Mouse (Mus musculus): ENCODE measurements around the gene Olfr1417. TPM values are rescaled to one million over a fixed set of nuclear protein-coding genes. Genes with fewer than 3 reads are reported as not detected.

Gene Olfr1417
- polyA plus RNA-seq, 1 experiment from 2014 or later: not detected

GRCm38 (mm10) chr19:11807822-11808221 is 31.2 kb downstream of the Olfr1417 start:
- WGBS: 73% methylated on average over 6 of the region's 6 CpGs
- no peak overlapping the region for H3K4me2 ChIP-seq (replicated peaks)
- H3K9ac ChIP-seq: no peak overlapping the region
- no peaks in the 10 kb centered on the region for H3K9me3 ChIP-seq
- no peak overlapping the region for H3K4me3 ChIP-seq (replicated peaks)
- no peaks in the 10 kb centered on the region for H3K36me3 ChIP-seq
- no peaks in the 10 kb centered on the region for H3K4me1 ChIP-seq (replicated peaks)
- no peak for ATAC-seq
- no peak overlapping the region for H3K27ac ChIP-seq
- no peaks in the 10 kb centered on the region for H3K27me3 ChIP-seq (replicated peaks)

GRCm38 (mm10) chr19:11807251-11807650 is 31.8 kb downstream of the Olfr1417 start:
- no peak overlapping the region for H3K27ac ChIP-seq
- H3K4me3 ChIP-seq (replicated peaks): no peak overlapping the region
- no peak for ATAC-seq
- no peaks in the 10 kb centered on the region for H3K9me3 ChIP-seq
- H3K4me2 ChIP-seq (replicated peaks): no peak overlapping the region
- H3K4me1 ChIP-seq (replicated peaks): no peaks in the 10 kb centered on the region
- H3K9ac ChIP-seq: no peak overlapping the region
- no peaks in the 10 kb centered on the region for H3K36me3 ChIP-seq
- 53% methylated on average over 2 of the region's 2 CpGs for WGBS
- no peaks in the 10 kb centered on the region for H3K27me3 ChIP-seq (replicated peaks)

- no peak overlapping the region for H3K4me3 ChIP-seq (replicated peaks)
- H3K9me3 ChIP-seq: no peaks in the 10 kb centered on the region
- 35% methylated on average over 1 of the region's 1 CpGs for WGBS
- H3K9ac ChIP-seq: no peak overlapping the region
- no peaks in the 10 kb centered on the region for H3K4me1 ChIP-seq (replicated peaks)
- no peak overlapping the region for H3K4me2 ChIP-seq (replicated peaks)
- H3K27ac ChIP-seq: no peak overlapping the region
- ATAC-seq: no peak
- no peaks in the 10 kb centered on the region for H3K27me3 ChIP-seq (replicated peaks)
- H3K36me3 ChIP-seq: no peaks in the 10 kb centered on the region
Measured at GRCm38 (mm10) chr19:11804423-11804822, 34.6 kb downstream of the Olfr1417 start.

GRCm38 (mm10) chr19:11800531-11801315 is 38.3 kb downstream of the Olfr1417 start:
- H3K9ac ChIP-seq: no peak overlapping the region
- no peaks in the 10 kb centered on the region for H3K27me3 ChIP-seq (replicated peaks)
- H3K9me3 ChIP-seq: no peaks in the 10 kb centered on the region
- ATAC-seq: no peak
- no peaks in the 10 kb centered on the region for H3K4me1 ChIP-seq (replicated peaks)
- H3K36me3 ChIP-seq: no peaks in the 10 kb centered on the region
- no peak overlapping the region for H3K27ac ChIP-seq
- no peak overlapping the region for H3K4me2 ChIP-seq (replicated peaks)
- no peak overlapping the region for H3K4me3 ChIP-seq (replicated peaks)
- 80% methylated on average over 8 of the region's 8 CpGs for WGBS

- no peaks in the 10 kb centered on the region for H3K9me3 ChIP-seq
- H3K27ac ChIP-seq: 0 out of 2 replicates have a peak overlapping the region, but pooled peaks have one; percentile 22
- H3K9ac ChIP-seq: no peak overlapping the region
- H3K4me2 ChIP-seq (replicated peaks): no peak overlapping the region
- H3K4me1 ChIP-seq (replicated peaks): no peaks in the 10 kb centered on the region
- 76% methylated on average over 6 of the region's 6 CpGs for WGBS
- no peaks in the 10 kb centered on the region for H3K36me3 ChIP-seq
- no peak overlapping the region for H3K4me3 ChIP-seq (replicated peaks)
- peak; percentile 80 for ATAC-seq
- H3K27me3 ChIP-seq (replicated peaks): no peaks in the 10 kb centered on the region
Measured at GRCm38 (mm10) chr19:11794447-11794846, 44.6 kb downstream of the Olfr1417 start.

- 60% methylated on average over 2 of the region's 2 CpGs for WGBS
- no peak overlapping the region for H3K9ac ChIP-seq
- peak; percentile 79 for ATAC-seq
- no peaks in the 10 kb centered on the region for H3K4me1 ChIP-seq (replicated peaks)
- H3K27ac ChIP-seq: no peak overlapping the region
- H3K36me3 ChIP-seq: no peaks in the 10 kb centered on the region
- H3K4me3 ChIP-seq (replicated peaks): no peak overlapping the region
- H3K4me2 ChIP-seq (replicated peaks): no peak overlapping the region
- H3K9me3 ChIP-seq: no peaks in the 10 kb centered on the region
- no peaks in the 10 kb centered on the region for H3K27me3 ChIP-seq (replicated peaks)
Measured at GRCm38 (mm10) chr19:11793741-11794359, 45.2 kb downstream of the Olfr1417 start.

GRCm38 (mm10) chr19:11791825-11792224 is 47.2 kb downstream of the Olfr1417 start:
- no peak overlapping the region for H3K4me2 ChIP-seq (replicated peaks)
- no peak for ATAC-seq
- no peaks in the 10 kb centered on the region for H3K9me3 ChIP-seq
- H3K9ac ChIP-seq: no peak overlapping the region
- H3K27ac ChIP-seq: no peak overlapping the region
- H3K4me1 ChIP-seq (replicated peaks): no peaks in the 10 kb centered on the region
- H3K4me3 ChIP-seq (replicated peaks): no peak overlapping the region
- WGBS: 72% methylated on average over 5 of the region's 5 CpGs
- no peaks in the 10 kb centered on the region for H3K27me3 ChIP-seq (replicated peaks)
- no peaks in the 10 kb centered on the region for H3K36me3 ChIP-seq

- 71% methylated on average over 6 of the region's 6 CpGs for WGBS
- Histone ChIP-seq H3K4me2 (replicated peaks) (no peak overlapping the region), H3K4me1 (replicated peaks) (no peaks in the 10 kb centered on the region), H3K36me3 (no peaks in the 10 kb centered on the region), H3K9me3 (no peaks in the 10 kb centered on the region), H3K9ac (no peak overlapping the region), H3K27me3 (replicated peaks) (no peaks in the 10 kb centered on the region), H3K4me3 (replicated peaks) (no peak overlapping the region), H3K27ac (no peak overlapping the region)
- ATAC-seq: no peak
Measured at GRCm38 (mm10) chr19:11788876-11789275, 50.1 kb downstream of the Olfr1417 start.

- H3K9ac ChIP-seq: no peak overlapping the region
- 94% methylated on average over 6 of the region's 6 CpGs for WGBS
- H3K4me2 ChIP-seq (replicated peaks): no peak overlapping the region
- no peaks in the 10 kb centered on the region for H3K4me1 ChIP-seq (replicated peaks)
- H3K4me3 ChIP-seq (replicated peaks): no peak overlapping the region
- no peaks in the 10 kb centered on the region for H3K27me3 ChIP-seq (replicated peaks)
- H3K9me3 ChIP-seq: no peaks in the 10 kb centered on the region
- no peak overlapping the region for H3K27ac ChIP-seq
- H3K36me3 ChIP-seq: no peaks in the 10 kb centered on the region
- ATAC-seq: no peak
Measured at GRCm38 (mm10) chr19:11787826-11788225, 51.2 kb downstream of the Olfr1417 start.

GRCm38 (mm10) chr19:11785409-11786154 is 53.4 kb downstream of the Olfr1417 start:
- Histone ChIP-seq H3K36me3 (no peaks in the 10 kb centered on the region), H3K27ac (no peak overlapping the region), H3K4me3 (replicated peaks) (no peak overlapping the region), H3K4me2 (replicated peaks) (no peak overlapping the region), H3K4me1 (replicated peaks) (no peaks in the 10 kb centered on the region), H3K9me3 (no peaks in the 10 kb centered on the region), H3K27me3 (replicated peaks) (no peaks in the 10 kb centered on the region), H3K9ac (no peak overlapping the region)
- no peak for ATAC-seq
- WGBS: 86% methylated on average over 14 of the region's 14 CpGs

- Histone ChIP-seq H3K9ac (no peak overlapping the region), H3K9me3 (no peaks in the 10 kb centered on the region), H3K27me3 (replicated peaks) (no peaks in the 10 kb centered on the region), H3K4me1 (replicated peaks) (no peaks in the 10 kb centered on the region), H3K36me3 (peaks cover 8% of the 10 kb centered on the region; the same call in 1 of the 2 replicates), H3K27ac (no peak overlapping the region), H3K4me2 (replicated peaks) (no peak overlapping the region), H3K4me3 (replicated peaks) (no peak overlapping the region)
- peak; percentile 58 for ATAC-seq
- WGBS: 64% methylated on average over 7 of the region's 7 CpGs
Measured at GRCm38 (mm10) chr19:11777191-11777865, 61.7 kb downstream of the Olfr1417 start.
